Mouse (Mus musculus): ENCODE data around the gene Atp8a2.

DNA sequence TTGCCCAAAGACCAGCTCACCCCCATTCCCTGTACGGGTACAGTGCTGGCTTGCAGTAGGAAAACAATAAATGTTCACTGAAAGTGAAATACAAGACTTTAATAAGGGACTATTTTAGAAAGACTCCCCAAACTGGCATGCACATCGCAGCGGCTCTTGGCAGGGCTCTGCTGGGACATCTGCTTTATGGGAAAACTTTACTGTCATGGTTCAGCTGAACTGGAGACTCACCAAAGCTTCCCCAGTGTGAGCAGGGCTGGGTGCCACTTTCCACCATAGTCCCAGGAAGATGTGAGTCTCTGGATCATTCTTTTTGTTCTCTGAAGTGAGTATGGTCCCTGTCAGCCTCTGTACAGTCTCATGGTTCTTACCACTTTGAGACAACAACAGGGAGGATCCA is 475.6 kb downstream of the Atp8a2 start:
- TF ChIP-seq CTCF (IDR thresholded peaks at IDR 0.05; ENCODE audit: low read depth, low read length) (no peak), POLR2AphosphoS5 (IDR thresholded peaks at IDR 0.05; ENCODE audit: insufficient replicate concordance, low read depth, low read length) (no peak), TAL1 (conservative IDR thresholded peaks at IDR 0.05; ENCODE audit: low read depth, low read length) (no peak), GATA1 (IDR thresholded peaks at IDR 0.05; ENCODE audit: borderline replicate concordance, low read length) (no peak)
